Comparison of ENCODE assay signal across 16 mouse cellular contexts in genomic region chr15:84763423-84763812, GRCm38 (mm10). TPM values are rescaled to one million over a fixed set of nuclear protein-coding genes. Genes with fewer than 3 reads are reported as not detected.
A peak's percentile ranks its signal among the peaks of the same experiment; 100 is the strongest.
DNase-seq lines count a peak whose midpoint lies in the region; ATAC-seq and TF ChIP-seq lines count a peak whose summit lies in the region.
"Had no signal": no experiment of that assay in that cellular context is flagged by ENCODE, and none has a peak within 500 bp of the region (broad histone marks: within the 10 kb centered on the region; RNA-seq: fewer than 3 reads in every experiment).

No protein-coding gene starts in this region.

- no peak overlapping the region for H3K4me2 ChIP-seq in forebrain, postnatal 0 days (ENCODE audit: low read depth)
- no peak overlapping the region for H3K4me2 ChIP-seq in forebrain, embryonic 16.5 days (ENCODE audit: low read length)
- no peak overlapping the region for H3K4me2 ChIP-seq in hindbrain, embryonic 12.5 days (replicated peaks)
- H3K4me2 ChIP-seq: stomach, embryonic 15.5 days had no signal

- H3K9ac ChIP-seq in forebrain, postnatal 0 days = no peak overlapping the region
- no peak overlapping the region for H3K9ac ChIP-seq in forebrain, embryonic 16.5 days (replicated peaks; ENCODE audit: low read depth, low read length)
- H3K9ac ChIP-seq in hindbrain, embryonic 12.5 days = no peak overlapping the region
- H3K9ac ChIP-seq: liver, embryonic 14.5 days; stomach, embryonic 15.5 days had no signal

- no peak for DNase-seq in forebrain, postnatal 0 days
- no peak for DNase-seq in left cerebral cortex, adult 2 months (ENCODE audit: extremely low spot score in 1 of 2, low spot score in 2 of 2)
- DNase-seq in left cerebral cortex, postnatal 25 days (ENCODE audit: low spot score in 2 of 2) = no peak
- peak; percentile 49 for DNase-seq in retina, embryonic 14.5 days (ENCODE audit: low spot score)
- DNase-seq in cerebellum, adult 11 months = no peak
- DNase-seq in heart, adult 18-20 months = no peak
- DNase-seq: adrenal gland, postnatal 36 days; gastrocnemius, postnatal 10 days had no signal

- peak; percentile 46 for TF ChIP-seq CTCF in forebrain, postnatal 0 days (IDR thresholded peaks at IDR 0.05; ENCODE audit: low read depth)
- TF ChIP-seq CTCF in left cerebral cortex, adult 2 months (IDR thresholded peaks at IDR 0.05) = peak; percentile 40

- no peaks in the 10 kb centered on the region for H3K9me3 ChIP-seq in forebrain, postnatal 0 days (ENCODE audit: low read length)
- no peaks in the 10 kb centered on the region for H3K9me3 ChIP-seq in forebrain, embryonic 16.5 days (ENCODE audit: control insufficient read depth, low read length)
- H3K9me3 ChIP-seq in hindbrain, embryonic 12.5 days (replicated peaks) = no peaks in the 10 kb centered on the region
- H3K9me3 ChIP-seq: stomach, embryonic 15.5 days had no signal

- H3K36me3 ChIP-seq in forebrain, postnatal 0 days (ENCODE audit: insufficient read depth) = no peaks in the 10 kb centered on the region
- no peaks in the 10 kb centered on the region for H3K36me3 ChIP-seq in forebrain, embryonic 16.5 days (ENCODE audit: control insufficient read depth, insufficient read depth)
- H3K36me3 ChIP-seq in hindbrain, embryonic 12.5 days = no peaks in the 10 kb centered on the region
- H3K36me3 ChIP-seq: stomach, embryonic 15.5 days had no signal

- WGBS in forebrain, postnatal 0 days = 38% methylated on average over 7 of the region's 7 CpGs
- WGBS in forebrain, embryonic 16.5 days = 32% methylated on average over 7 of the region's 7 CpGs
- whole genome bisulfite sequencing in hindbrain, embryonic 12.5 days = 20% methylated on average over 7 of the region's 7 CpGs

- intact Hi-C loops in left cerebral cortex, adult 2 months (cut with DNase I) = no loop called here
- intact Hi-C loops in left cerebral cortex, postnatal 25 days (cut with DNase I) = no loop called here

- no peak overlapping the region for H3K4me3 ChIP-seq in forebrain, postnatal 0 days (ENCODE audit: low read depth, low read length)
- no peak overlapping the region for H3K4me3 ChIP-seq in forebrain, embryonic 16.5 days (replicated peaks; ENCODE audit: low read length)
- no peak overlapping the region for H3K4me3 ChIP-seq in left cerebral cortex, adult 2 months
- no peak overlapping the region for H3K4me3 ChIP-seq in hindbrain, embryonic 12.5 days
- H3K4me3 ChIP-seq: stomach, embryonic 15.5 days had no signal

- H3K27me3 ChIP-seq in forebrain, postnatal 0 days (ENCODE audit: insufficient read depth, low read length) = no peaks in the 10 kb centered on the region
- H3K27me3 ChIP-seq in forebrain, embryonic 16.5 days (replicated peaks; ENCODE audit: control insufficient read depth, insufficient read depth, low read length) = no peaks in the 10 kb centered on the region
- H3K27me3 ChIP-seq in hindbrain, embryonic 12.5 days = no peaks in the 10 kb centered on the region
- H3K27me3 ChIP-seq: stomach, embryonic 15.5 days had no signal

- ATAC-seq in forebrain, postnatal 0 days = peak; percentile 69; the same call in 1 of the 2 replicates
- no peak for ATAC-seq in forebrain, embryonic 16.5 days
- ATAC-seq in hindbrain, embryonic 12.5 days (ENCODE audit: low FRiP score) = 0 out of 2 replicates have a peak, but pooled peaks have one; percentile 23
- ATAC-seq: activated CD4-positive, CD25-positive, alpha-beta regulatory T cell, adult 4 months; inflammation-experienced regulatory T-cells, adult 6 months; lung, postnatal 0 days had no signal

- H3K4me1 ChIP-seq in forebrain, postnatal 0 days (ENCODE audit: insufficient read depth) = no peaks in the 10 kb centered on the region
- H3K4me1 ChIP-seq in forebrain, embryonic 16.5 days (replicated peaks; ENCODE audit: control insufficient read depth, insufficient read depth, low read length) = no peaks in the 10 kb centered on the region
- H3K4me1 ChIP-seq in hindbrain, embryonic 12.5 days = peaks cover 16% of the 10 kb centered on the region
- H3K4me1 ChIP-seq: stomach, embryonic 15.5 days had no signal

- H3K27ac ChIP-seq in forebrain, postnatal 0 days (ENCODE audit: low read depth, low read length) = no peak overlapping the region
- no peak overlapping the region for H3K27ac ChIP-seq in forebrain, embryonic 16.5 days (ENCODE audit: low read length)
- H3K27ac ChIP-seq in left cerebral cortex, adult 2 months = no peak overlapping the region
- H3K27ac ChIP-seq in hindbrain, embryonic 12.5 days = peak overlapping the region; percentile 64; the same call in 1 of the 2 replicates
- H3K27ac ChIP-seq: liver, embryonic 14.5 days; stomach, embryonic 15.5 days had no signal

RNA-seq across cellular contexts. Expression of gene Arhgap8, which starts 43.6 kb away (rescaled TPM):
- total RNA-seq in forebrain, postnatal 0 days (2014; rRNA removed) = 0.29 TPM in 1 of 2 replicates, not detected in the other
- polyA plus RNA-seq in forebrain, postnatal 0 days (2015; fragmentation: Nextera tagmentation; extraction: Ambion mirVana) = 0.19 and 0.44 TPM in 2 replicates
- 0.39 and 0.53 TPM in 2 replicates for polyA plus RNA-seq in forebrain, embryonic 16.5 days (2015; fragmentation: Nextera tagmentation; extraction: Ambion mirVana)
- not detected for total RNA-seq in left cerebral cortex, adult 2 months (2021)
- total RNA-seq in left cerebral cortex, postnatal 25 days (2021) = under 1 TPM in 1 of 2 experiments, not detected in 1; 0.23 TPM
- 2.5 and 2.9 TPM in 2 replicates for polyA plus RNA-seq in hindbrain, embryonic 12.5 days (2016; fragmentation: Nextera tagmentation; extraction: Ambion mirVana)
- 1 to 10 TPM; 1.4 TPM for total RNA-seq in heart, adult 18-20 months (2021)
- total RNA-seq: gastrocnemius, postnatal 10 days; megakaryocyte, adult 5-6 weeks had no signal
- polyA plus RNA-seq: activated CD4-positive, CD25-positive, alpha-beta regulatory T cell, adult 4 months had no signal
